Mouse (Mus musculus) hindlimb bud, embryonic 11.5 days (tissue): ENCODE data around the gene A230050P20Rik.
A peak's percentile ranks its signal among the peaks of the same experiment; 100 is the strongest.

Experiments
- DNase-seq: peaks from one replicate; pipeline ENCODE4 v3.0.0-alpha.2; 2012; ENCODE audit warnings: low read depth, low spot score; ENCODE audit errors: extremely low spot score

A230050P20Rik gene

DNA sequence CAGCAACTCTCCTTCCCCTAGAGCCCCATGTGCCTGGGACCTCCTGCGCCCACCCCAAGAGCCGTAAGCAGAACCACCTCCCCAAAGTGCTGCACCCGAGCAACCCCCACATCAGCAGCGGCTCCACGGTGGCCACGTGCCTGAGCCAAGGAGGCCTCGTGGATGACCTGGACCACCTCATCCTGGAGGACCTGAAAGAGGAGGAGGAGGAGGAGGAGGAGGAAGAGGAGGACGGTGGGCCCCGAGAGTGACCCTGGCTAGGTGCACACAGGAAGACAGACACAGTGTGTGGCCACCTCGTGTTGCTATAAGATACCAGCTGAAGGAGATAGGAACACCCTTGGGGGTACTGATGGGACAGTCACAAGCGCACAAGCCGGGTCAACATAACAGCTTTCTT lies 5.1 kb downstream of the A230050P20Rik start:
- no peak for DNase-seq

GRCm38 (mm10) chr9:20875021-20875790 lies 6.8 kb downstream of the A230050P20Rik start:
- DNase-seq, result no peak

- no peak for DNase-seq
Measured at GRCm38 (mm10) chr9:20876318-20877117, 8.1 kb downstream of the A230050P20Rik start.

DNA sequence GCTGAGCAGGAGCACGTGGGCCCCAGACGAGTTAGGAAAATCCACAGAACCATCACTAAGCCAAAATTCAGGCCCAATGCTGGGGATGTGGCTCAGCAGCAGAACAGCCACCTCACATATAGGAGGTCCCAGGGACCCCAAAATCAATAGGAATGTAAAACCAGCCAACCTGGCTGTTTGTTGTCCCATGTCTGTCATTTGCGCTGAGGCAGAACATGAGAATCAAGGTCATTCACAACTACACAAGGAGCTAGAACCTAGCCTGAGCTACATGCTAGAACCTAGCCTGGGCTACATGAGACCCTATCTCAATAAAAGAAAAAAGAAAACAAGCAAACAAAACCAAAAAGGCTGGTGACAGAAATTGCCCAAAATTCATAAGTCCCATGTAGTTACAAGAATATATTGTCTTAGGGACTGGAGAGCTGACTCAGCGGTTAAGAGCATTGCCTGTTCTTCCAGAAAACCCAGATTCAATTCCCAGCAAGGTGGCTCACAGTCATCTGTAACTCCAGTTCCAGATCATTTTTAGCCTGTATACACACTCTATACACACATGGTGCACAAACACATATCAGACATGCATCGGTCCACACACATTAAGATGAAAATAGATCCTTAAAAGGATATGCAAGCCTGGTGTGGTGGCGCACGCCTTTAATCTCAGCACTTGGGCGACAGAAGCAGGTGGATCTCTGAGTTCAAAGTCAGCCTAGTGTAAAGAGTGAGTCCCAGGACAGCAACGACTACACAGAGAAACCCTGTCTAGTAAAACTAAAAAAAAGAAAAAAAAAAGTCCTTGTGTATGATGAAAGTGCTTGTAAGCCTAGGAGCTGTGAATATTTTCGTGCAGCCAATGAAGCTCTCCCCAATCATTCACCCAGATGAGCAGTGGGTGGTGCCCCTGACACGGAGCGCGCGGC lies 8.9 kb downstream of the A230050P20Rik start:
- DNase-seq, result no peak

- peak; percentile 97 for DNase-seq
Measured at GRCm38 (mm10) chr9:20878041-20878709, 9.7 kb downstream of the A230050P20Rik start.

DNA sequence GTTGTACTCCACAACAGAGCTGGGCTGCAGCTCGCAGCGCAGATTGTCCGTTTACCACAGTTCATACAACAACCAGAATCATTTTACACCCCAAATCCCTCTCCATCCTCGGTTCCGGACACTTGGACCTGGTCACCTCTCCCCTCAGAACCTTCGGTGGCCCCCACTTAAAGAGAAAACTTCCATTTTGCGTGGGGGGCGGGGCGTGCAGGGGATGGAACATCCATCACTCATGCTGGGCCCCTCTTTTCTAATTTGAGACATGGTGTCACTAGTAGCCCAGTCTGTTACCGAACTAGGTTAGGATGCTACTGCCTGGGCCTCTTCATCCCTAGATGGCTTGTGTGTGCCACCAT lies 10.2 kb downstream of the A230050P20Rik start:
- no peak for DNase-seq

DNA sequence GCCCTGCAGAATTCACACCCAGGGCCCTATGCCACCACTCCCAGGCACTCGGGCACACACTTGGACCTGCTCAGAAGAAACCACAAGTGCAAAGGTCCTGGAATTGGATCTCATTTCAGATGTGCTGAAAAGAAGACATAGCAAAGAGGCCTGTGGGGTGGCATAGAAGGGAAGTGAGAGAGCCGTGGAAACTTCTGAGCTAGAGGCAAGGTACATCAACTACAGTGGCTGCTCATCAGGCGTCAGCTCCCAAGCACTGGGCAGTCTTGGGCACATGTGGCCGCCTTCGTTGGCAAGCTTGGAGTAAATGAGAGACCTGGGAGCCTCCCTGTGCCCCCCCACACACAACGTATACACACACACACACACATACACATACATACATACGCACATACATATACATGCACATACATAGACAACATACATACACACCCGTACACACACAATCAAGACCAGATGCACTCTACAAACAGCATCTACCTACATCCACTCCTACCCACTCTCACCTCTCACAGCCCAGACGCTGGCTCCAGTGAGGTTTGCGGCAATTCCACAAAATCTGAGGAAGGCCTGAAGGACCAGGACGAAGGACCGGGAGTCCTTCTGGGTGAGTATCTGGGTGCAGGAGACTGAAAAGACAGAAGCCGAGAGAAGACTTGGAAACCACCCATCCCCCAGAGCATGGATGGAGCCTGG lies 10.8 kb downstream of the A230050P20Rik start, which contains the start of gene Angptl6:
Gene Angptl6, minus strand, starts transcription at position 631 of the 696 bp plus-strand sequence.
- DNase-seq, result no peak

GRCm38 (mm10) chr9:20886563-20886962 lies 18.1 kb downstream of the A230050P20Rik start:
- DNase-seq, result no peak

DNA sequence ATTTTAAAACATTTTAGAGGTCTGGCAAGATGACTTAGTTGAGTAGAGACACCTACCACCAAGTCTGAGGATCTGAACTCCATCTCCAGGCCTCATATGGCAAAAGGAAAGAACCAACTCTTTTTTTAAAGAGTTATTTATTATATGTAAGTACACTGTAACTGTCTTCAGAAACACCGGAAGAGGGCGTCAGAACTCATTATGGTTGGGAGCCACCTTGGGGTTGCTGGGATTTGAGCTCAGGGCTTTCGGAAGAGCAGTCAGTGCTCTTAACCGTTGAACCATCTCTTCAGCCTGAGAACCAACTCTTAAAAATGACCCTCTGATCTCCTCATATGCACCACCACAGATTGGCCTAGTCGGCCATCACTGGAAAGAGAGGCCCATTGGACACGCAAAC lies 18.7 kb downstream of the A230050P20Rik start:
- no peak for DNase-seq

DNA sequence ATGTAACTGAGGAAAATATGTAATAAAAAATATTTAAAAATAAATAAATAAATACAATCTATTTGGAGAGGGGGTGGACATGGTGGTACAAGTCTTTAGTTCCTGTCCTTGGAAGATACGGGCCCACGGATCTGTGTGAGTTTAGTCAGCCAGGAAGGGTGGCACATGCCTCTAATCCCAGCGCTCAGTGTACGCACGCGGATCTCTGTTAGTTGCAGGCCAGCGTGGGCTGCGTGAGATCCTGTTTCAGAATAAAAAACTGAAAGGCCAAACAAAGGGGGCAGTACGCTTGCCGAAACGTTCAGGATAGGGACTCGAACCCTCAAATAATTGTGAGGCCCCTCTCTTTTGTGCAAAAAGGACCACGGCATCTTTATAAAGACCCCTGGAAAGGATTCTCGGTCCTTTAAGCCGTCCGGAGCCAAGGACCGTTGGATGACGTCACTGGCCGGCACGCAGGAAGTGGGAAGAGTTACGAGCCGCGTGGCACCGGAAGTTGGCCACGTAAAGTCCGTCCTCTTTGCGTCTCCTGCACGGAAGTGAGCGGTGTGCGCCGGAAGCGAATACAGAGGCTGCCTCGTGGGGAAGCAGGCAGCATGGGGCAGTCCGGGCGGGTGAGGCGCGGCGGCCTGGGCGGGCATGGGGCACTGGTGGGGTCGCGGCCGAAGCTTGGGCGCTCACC lies 19.4 kb downstream of the A230050P20Rik start, which contains the start of gene Ppan:
Gene Ppan, plus strand, starts transcription at position 472 of the 682 bp plus-strand sequence.
- DNase-seq, result peak; percentile 84

DNA sequence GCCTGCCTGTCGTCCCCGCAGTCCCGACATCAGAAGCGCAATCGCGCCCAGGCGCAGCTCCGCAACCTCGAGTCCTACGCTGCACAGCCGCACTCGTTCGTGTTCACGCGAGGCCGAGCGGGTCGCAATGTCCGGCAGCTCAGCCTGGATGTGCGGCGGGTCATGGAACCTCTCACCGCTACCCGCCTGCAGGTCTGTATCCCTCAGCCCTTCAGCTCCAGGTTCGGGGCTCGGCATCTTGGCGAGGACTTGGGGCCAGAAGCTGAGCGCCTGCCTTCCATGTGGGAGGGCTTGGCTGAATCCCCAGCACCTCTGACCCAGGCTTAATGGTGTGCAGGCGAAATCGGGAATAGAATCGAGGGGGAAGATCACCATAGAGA lies 19.9 kb downstream of the A230050P20Rik start:
- DNase-seq, result no peak

DNA sequence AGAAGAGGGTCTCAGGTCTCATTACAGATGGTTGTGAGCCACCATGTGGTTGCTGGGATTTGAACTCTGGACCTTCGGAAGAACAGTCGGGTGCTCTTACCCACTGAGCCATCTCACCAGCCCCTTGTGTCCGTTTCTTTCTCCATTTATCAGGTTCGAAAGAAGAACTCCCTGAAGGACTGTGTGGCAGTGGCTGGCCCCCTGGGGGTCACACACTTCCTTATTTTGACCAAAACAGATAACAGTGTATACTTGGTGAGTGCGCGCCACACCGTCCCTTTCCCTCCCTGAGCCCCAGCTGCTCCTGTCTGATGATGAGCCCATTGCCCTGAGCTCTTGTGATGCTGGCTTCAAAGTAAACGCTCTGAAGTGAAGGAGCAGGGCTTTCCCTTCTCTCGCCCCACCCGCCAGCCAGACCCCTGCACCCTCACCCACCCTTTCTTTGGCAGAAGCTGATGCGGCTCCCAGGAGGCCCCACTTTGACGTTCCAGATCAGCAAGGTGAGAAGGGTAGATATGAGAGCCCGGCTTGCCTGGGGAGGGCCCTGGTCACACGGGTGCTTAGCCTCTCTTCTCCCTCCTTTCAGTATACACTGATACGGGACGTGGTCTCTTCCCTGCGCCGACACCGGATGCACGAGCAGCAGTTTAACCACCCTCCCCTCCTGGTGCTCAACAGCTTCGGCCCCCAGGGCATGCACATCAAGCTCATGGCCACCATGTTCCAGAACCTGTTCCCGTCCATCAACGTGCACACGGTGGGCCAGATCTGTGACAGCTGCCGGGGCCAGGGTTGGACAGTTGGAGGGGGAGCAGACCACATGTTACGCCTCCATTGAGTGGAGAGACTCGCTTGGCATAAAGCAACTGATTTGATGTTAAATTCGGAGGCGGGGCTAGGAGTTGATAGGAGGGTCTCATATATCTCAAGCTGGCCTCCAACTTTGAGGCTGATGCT lies 21.0 kb downstream of the A230050P20Rik start:
- no peak for DNase-seq

GRCm38 (mm10) chr9:20890411-20890810 lies 22.0 kb downstream of the A230050P20Rik start:
- no peak for DNase-seq

DNA sequence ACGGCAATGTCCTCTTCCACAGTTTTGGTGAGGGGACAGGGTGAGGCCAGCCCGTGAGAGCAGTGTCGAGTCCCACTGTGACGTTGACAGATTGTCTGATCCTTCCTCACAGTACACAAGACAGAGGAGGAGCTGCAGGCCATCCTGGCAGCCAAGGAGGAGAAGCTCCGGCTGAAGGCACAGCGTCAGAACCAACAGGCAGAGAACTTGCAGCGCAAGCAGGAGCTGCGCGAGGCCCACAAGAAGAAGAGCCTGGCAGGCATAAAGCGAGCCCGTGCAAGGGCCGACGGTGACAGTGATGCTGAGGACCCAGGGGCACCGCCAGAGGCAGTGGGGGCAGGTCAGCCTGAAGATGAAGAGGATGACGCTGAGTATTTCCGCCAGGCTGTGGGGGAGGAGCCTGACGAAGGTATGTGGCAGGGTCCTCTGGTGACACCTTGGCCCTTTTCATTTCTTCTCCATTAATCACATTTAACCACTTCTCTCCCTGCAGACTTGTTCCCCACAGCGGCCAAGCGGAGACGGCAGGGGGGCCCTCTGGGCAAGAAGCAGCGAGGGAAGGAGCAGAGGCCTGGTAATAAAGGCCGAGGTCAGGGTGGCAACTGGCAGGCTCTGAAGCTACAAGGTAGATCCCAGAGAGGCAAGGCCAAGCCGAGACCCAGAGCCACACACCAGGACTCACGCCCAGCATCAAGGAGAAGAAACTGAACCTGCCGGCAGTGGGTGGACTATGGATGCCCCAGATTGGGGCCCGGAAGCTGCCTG lies 23.1 kb downstream of the A230050P20Rik start:
- no peak for DNase-seq

GRCm38 (mm10) chr9:20892104-20892653 lies 23.7 kb downstream of the A230050P20Rik start:
- no peak for DNase-seq

GRCm38 (mm10) chr9:20893069-20893468 lies 24.6 kb downstream of the A230050P20Rik start:
- no peak for DNase-seq
